Mouse (Mus musculus) lung, adult 18-20 months (tissue): ENCODE data around the gene Brca2.

Experiments used
- DNase-seq, 2 experiments: peaks; one replicate each; pipeline ENCODE4 v3.0.0; 2022; ENCODE audit warnings: mixed read lengths in 2 of 2

Gene Brca2

DNA sequence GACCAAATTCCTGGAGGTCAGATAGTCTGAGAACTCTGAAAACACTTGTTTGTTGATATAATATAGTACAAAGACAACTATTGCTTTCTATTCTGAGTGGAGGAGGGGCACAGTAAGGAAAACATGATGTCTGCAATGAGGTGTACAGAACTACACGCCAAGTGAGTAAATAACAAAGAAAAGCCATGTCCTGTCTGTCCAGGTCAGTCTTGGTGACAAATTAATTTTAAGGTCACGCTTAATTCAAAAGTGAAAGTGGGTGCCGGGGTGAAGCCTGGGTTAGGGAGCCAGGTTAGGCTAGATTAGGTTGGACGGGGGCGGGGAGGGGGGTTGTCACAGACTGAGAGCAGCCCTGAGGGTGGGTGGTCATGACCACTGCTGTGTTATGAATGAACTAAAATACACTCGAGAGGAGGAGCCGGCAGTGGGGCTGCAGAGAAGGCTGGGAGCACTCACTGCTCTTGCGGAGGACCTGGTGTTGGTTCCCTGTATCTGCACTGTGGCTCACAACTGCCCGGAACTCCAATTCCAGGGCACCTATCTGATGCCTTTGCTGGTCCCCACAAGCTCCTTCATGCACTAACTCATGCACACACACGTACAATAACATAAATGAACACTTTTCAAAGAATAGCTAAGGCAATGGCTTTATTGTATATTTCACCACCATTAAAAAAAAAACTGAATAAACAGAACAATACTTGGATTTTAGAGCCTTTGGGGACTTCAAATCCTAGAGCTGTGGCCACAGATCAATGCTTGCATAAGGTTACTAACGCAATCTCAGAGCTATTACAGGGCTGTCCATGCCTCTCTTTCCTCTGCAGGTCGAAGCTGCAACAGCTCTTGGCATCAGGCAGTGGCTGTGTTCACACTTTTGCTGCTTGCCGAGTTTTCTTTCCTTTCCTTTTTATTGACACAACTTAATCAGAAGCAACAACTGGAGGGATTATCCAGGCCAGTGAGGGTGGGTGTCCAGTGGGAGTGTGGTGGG is 77.2 kb downstream of the Brca2 start:
- no peak for DNase-seq

DNA sequence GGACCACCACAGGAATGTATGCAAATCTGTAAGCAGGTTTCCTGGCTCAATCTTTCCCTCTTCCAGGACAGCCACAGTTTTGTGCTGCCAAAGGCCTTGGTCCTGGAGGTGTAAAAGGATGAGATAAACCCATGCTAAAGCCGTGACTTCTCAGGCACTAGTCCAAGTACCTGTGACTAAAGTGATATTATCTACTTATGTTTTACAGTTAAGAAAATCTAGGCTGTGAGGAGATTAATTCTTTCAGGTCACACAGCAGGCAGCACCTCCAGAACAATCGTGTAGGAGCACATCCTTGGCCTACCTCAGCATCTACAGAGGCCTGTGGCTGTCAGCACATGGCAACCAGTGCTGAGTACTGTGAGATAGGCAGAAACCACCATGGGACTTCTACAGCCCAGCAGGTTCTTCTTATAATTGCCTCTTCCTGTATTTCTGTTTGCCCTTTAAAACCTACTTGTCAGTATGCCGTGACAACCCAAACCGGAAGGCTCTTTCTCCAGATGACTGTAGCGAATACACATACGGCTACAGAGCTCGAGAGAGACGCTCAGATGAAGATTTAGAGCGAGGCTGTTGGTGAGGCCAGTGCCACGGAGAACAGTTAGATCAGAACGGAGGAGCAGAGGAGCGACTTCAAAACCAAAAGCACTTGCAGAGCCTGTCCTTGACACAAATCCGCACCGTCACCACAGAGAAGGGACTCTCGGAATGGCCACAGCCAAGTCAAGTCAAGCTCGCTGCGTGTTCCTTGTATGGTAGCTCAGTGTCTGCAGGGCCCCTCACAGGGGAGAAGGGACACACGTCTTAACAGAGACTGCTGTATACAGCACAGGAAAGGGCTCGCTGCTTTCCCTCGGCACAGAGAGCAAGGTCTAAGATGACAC is 78.4 kb downstream of the Brca2 start:
- no peak for DNase-seq

DNA sequence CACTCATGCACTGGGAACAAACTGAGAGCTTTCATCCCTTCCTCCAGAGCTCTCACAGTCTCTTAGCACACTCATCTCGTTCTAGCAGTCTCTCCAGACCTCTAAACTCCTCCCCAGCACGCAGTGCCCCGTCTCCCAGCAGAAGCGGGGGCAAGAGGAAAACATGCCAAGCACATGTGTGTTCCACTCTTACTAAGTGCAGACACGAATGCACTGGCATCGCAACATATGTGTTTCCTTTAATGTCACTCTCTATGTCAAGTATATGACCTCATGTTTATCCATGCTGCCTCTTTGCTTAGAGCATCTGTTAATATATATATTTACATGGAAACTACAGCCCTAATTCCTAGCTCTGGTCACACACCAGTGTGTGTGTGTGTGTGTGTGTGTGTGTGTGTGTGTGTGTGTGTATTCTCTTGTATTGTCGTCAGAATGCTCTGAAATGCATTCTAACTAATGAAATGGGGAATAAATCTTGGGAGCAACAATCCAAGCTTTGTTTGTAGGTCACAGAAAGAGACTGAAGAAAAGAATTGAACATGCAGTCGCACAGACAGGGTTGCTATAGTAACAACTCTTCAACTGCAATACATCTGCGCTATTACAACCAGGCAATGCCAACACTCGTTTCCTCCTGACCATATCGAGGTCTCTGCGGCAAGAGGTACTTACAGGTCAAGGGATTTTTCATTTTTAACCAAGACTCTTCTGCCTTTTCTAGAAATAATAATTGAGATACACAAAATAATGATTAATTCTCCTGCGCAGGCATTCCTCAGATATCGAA is 79.2 kb downstream of the Brca2 start:
- DNase-seq = no peak

DNA sequence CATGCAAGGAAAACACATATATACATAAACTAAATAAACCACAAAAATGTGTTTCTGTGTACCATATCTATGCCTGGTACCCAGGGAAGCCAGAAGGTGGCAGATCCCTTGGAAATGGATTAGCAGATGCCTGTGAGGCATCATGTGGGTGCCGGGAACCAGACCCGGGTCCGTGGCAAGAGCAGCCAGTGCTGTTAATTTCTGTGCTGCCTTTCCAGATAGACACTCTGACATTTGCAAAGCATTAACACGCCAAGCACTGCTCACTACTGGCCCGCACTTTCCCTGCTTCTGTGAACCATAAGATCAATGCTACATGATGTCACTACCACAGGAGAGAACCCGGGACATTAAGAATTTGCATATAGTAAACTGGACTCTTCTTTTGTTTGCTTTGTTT is 83.7 kb downstream of the Brca2 start:
- DNase-seq = no peak

DNA sequence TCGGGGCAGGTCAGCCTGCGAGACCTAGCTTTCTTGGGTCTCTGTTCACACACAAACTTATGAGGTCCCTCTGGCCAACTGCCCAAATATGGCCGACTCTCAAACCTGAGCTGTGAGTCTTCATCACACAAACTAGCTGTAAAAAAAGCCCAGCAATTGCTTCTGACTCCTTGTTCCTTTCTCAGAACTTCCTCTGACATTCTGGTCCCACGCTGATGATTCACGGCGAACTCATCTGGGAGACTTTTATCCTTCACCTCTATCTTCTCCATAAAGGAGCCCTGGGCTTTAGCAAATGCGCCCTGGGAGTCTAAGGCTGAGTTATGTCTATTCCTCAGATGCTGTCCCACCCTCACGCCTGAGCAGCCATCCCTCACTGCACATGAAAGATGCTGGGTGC is 85.2 kb downstream of the Brca2 start:
- no peak for DNase-seq

DNA sequence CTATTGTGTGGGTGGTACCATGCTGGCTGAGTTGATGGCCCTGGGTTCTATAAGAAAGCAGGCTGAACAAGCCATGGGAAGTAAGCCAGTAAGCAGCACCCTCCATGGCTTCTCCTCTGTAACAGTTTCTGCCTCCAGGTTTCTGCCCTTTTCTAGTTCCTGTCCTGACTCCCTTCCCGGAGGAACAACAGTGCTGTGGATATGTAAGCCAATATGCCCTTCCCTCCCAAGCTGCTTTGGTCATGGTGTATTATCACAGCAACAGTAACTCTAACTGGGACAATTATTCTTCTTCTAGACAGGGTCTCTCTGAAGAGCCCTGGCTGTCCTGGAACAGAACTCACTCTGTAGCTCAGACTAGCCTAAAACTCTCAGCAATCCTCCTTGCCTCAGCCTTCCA is 88.7 kb downstream of the Brca2 start:
- DNase-seq = no peak

DNA sequence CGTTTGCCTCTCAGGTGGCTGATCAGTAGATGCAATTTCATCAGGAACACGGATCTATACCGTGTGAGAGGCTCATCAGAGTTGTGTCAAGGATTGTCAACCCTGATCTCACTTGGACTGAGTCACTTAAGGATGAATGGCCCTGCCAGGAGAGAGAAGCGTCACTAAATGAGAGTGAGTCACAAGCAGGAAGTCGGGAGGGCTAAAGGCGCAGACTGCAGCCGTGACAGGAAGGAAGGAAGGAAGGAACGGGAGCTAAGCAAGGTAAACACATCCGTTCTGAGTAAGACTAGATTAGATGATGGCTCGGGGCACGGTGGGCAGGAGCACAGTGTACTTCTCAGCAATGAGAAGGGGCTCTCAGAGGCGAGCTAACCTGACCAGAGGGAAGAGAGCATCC is 89.3 kb downstream of the Brca2 start:
- DNase-seq = no peak

DNA sequence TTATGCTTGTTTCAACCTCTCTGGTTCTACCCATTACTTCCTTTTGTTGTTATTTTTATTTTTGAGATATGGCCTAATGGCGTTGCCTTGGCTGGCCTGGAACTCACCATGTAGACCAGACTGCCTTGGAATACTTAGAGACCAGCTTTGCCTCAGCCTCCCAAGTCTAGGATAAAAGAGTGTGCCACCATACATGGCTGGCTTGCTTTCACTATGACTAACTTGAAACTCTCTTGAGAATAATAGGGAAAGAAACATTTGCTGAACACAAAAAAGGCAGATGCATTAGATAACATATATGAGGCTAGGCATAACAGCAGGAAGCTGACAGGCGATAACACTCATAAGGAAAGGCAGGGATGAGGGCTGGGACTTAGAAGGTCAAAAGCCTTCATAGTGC is 91.6 kb downstream of the Brca2 start:
- DNase-seq = no peak

DNA sequence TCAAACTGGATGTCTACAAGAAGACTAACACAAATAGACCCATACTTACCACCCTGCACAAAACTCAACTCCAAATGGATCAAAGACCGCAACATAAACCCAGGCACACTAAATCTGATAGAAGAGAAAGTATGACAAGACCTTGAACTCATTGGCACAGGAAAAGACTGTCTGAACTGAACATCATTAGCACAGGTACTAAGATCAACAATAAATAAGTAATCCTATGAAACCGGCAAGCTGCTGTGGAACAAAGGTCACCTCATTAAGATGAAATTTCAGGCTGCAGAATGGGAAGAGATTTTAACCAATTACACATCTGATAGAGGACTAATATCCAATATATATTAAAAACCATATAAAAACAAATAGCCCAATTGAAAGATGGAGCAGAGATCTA is 93.8 kb downstream of the Brca2 start:
- DNase-seq = no peak

DNA sequence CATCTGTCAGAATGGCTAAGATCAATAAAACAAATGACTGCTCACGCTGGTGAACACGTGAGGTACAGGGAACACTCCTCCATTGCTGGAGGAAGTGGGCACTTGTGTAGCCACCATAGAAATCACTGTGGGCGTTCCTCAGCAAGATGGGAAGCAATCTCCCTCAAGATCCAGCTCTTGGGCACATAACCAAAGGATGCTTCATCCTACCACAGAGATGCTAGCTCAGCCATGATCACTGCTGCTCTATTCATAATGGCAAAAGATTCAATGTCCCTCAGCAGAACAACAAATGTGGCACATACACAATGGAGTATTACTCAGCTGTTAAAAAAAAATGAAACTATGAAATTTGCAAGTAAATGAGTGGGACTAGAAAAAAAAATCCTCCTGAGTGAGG is 94.3 kb downstream of the Brca2 start:
- DNase-seq = no peak

DNA sequence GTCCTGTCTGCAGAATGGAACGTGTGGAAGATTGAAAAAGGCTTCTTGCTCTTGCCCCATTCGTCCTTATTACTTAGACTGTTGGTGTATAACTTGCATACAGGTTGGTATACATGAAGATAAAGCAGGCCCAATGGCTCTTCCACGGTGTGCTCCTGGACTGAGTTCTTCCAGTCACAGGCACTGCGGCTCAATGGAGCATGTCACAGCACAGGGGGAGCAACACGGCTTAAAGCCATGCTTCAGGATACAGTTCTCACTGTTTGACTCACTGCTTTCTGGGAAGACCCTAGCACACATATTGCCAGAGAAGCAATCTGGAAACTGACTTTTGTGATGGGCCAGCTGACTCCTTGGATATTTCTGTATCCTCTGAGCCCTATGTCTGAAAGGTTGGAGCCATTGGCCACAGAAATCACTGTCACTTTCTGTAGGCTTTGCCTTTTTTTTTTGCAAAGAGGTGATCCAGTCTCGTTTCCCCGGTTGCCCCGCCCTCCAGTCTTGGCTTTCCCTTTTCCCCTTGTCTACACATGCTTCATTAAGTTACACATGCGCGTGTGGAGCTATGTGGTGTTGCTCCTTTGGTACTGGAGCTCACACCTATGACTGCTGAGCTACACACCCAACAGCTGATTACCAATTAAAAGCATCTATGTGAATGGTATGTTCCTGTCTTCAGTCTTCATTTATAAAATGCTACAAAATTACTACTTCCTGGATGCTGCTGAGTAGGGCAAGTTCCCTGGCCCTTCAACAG is 96.3 kb downstream of the Brca2 start:
- no peak for DNase-seq
